ENCODE assay signal across 9 mouse cellular contexts in the genomic region with DNA sequence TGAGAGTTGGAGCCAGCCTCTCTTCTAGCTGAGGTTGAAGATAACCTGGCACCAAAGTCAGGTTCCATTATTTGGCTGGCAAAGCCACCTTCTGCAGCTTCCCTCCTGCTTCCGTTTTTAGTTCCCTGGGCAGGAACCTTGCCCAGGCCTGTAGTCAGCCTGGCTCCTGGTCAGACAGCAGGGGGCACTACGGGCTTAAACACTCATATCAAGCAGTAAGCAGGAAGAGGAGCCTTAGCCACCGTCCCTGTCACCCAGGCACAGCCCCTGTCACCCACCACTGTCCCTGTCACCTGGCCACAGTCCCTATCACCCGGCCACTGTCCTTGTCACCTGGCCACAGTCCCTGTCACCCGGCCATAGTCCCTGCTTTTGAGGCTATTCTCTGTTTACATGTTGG.
DNase-seq lines count a peak whose midpoint lies in the region; TF ChIP-seq lines count a peak whose summit lies in the region.
"Had no signal": no experiment of that assay in that cellular context is flagged by ENCODE, and none has a peak within 500 bp of the region (broad histone marks: within the 10 kb centered on the region; RNA-seq: fewer than 3 reads in every experiment).

No protein-coding gene starts in this region.

- H3K27me3 ChIP-seq in heart, embryonic 10.5 days (ENCODE audit: insufficient read depth, poor library complexity, severe bottlenecking) = peaks cover 45% of the 10 kb centered on the region; the same call in 1 of the 2 replicates
- H3K27me3 ChIP-seq: hindbrain, embryonic 15.5 days had no signal

- H3K9me3 ChIP-seq in heart, embryonic 10.5 days = no peaks in the 10 kb centered on the region
- H3K9me3 ChIP-seq: hindbrain, embryonic 15.5 days had no signal

- peak; percentile 56 for TF ChIP-seq CTCF in embryonic fibroblast, embryonic 13.5 days (IDR thresholded peaks at IDR 0.05; ENCODE audit: borderline replicate concordance, insufficient read depth, low read length)

- H3K4me3 ChIP-seq in heart, embryonic 10.5 days = no peak overlapping the region
- H3K4me3 ChIP-seq in embryonic fibroblast, embryonic 13.5 days (ENCODE audit: insufficient read depth, low read length) = no peak overlapping the region
- H3K4me3 ChIP-seq: hindbrain, embryonic 15.5 days had no signal

- 48% methylated on average over 5 of the region's 5 CpGs for WGBS in heart, embryonic 10.5 days

- no peak overlapping the region for H3K27ac ChIP-seq in heart, embryonic 10.5 days
- H3K27ac ChIP-seq in embryonic fibroblast, embryonic 13.5 days (ENCODE audit: insufficient read depth, low read length) = no peak overlapping the region
- H3K27ac ChIP-seq: hindbrain, embryonic 15.5 days had no signal

- TF ChIP-seq POLR2A in embryonic fibroblast, embryonic 13.5 days (IDR thresholded peaks at IDR 0.05; ENCODE audit: low read depth, low read length) = no peak

- no peaks in the 10 kb centered on the region for H3K4me1 ChIP-seq in heart, embryonic 10.5 days
- no peaks in the 10 kb centered on the region for H3K4me1 ChIP-seq in embryonic fibroblast, embryonic 13.5 days (ENCODE audit: control insufficient read depth, insufficient read depth, low read length)

- DNase-seq in heart, adult 11 months = peak; percentile 95
- DNase-seq in heart, embryonic 10.5 days (ENCODE audit: low spot score) = no peak
- DNase-seq in 3134 (ENCODE audit: extremely low read depth, insufficient read length, low spot score) = peak; percentile 56
- DNase-seq in adrenal gland, adult 2 months = peak; percentile 60
- peak; percentile 62 to 69 for DNase-seq in kidney, postnatal 4 days
- DNase-seq in retina, embryonic 14.5 days (ENCODE audit: low spot score) = peak; percentile 47
- DNase-seq in c-Kit-positive CD71-positive TER-119-positive erythroid progenitor cells, embryonic 14.5 days (ENCODE audit: low spot score) = no peak

- H3K36me3 ChIP-seq in heart, embryonic 10.5 days = no peaks in the 10 kb centered on the region
- H3K36me3 ChIP-seq: hindbrain, embryonic 15.5 days had no signal

Comparison
In these comparisons a context has a peak if more than half of its experiments do, and no peak if none do; other contexts are left out.
1. DNase-seq: peak in heart, adult 11 months (single experiment), 3134 (single experiment), adrenal gland, adult 2 months (single experiment), kidney, postnatal 4 days (2 of 2) and retina, embryonic 14.5 days (single experiment); none in heart, embryonic 10.5 days (single experiment) and c-Kit-positive CD71-positive TER-119-positive erythroid progenitor cells, embryonic 14.5 days (single experiment).